Mouse (Mus musculus): Measurements from ENCODE around the gene Glt8d2. TPM values are rescaled to one million over a fixed set of nuclear protein-coding genes. Genes with fewer than 3 reads are reported as not detected.
A peak's percentile ranks its signal among the peaks of the same experiment; 100 is the strongest.
"Not testable (repeated sequence)": the region's sequence is repeated elsewhere in the genome, so short reads cannot be mapped to it uniquely, and the experiment has no call there.

Gene Glt8d2
- total RNA-seq, 2 experiments from 2014 or later = 5.4 to 6.3 TPM

GRCm38 (mm10) chr10:82652625-82653024 is 37.8 kb downstream of the Glt8d2 start:
- no peak for DNase-seq
- intact Hi-C loops (cut with DNase I; ENCODE audit: low total_unique reads) = no loop called here

DNA sequence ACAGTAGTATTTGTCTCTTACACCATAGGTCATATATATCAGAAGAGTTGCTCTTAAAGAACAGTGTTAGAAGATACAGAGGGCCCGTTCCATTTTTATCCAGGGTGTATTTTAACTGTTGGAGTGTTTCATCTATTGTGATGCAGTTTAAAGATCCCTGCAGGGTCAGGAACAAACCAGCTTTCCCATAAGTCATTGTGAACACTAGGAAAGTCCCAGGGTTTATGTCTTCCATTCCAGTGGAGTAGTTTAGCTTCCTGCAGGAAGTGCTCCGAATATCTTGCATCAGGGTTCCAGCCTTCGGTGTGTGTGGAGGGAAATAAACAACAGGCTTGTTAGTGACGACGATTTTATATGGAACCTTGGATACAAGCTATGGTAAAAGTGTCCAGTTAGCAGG is 39.2 kb downstream of the Glt8d2 start:
- DNase-seq = no peak
- intact Hi-C loops (cut with DNase I; ENCODE audit: low total_unique reads) = no loop called here

GRCm38 (mm10) chr10:82647205-82647811 is 43.1 kb downstream of the Glt8d2 start:
- intact Hi-C loops (cut with DNase I; ENCODE audit: low total_unique reads) = no loop called here
- DNase-seq = no peak

DNA sequence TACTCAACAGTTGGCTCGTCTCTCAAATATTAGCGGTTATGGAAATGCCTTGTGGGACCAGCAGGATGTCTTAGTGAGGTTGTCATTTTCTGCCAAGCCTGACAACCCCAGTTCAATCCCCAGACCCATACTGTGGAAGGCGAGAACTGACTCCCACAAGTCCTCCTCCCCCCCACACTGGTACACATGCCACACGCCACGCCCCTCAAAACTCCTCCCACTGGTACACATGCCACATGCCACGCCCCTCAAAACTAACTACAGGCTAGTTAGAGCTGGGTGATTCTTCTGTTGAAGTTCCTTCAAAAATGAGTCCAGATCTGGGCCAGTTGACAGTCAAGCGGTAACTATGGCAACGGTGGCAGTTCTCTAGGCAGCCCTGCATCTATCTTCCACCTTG is 44.4 kb downstream of the Glt8d2 start:
- intact Hi-C loops (cut with DNase I; ENCODE audit: low total_unique reads) = no loop called here

GRCm38 (mm10) chr10:82641481-82641880 is 49.0 kb downstream of the Glt8d2 start:
- DNase-seq = no peak
- intact Hi-C loops (cut with DNase I; ENCODE audit: low total_unique reads) = no loop called here

More for the DNA sequence above, 44.4 kb downstream of the Glt8d2 start:
- DNase-seq = no peak

DNA sequence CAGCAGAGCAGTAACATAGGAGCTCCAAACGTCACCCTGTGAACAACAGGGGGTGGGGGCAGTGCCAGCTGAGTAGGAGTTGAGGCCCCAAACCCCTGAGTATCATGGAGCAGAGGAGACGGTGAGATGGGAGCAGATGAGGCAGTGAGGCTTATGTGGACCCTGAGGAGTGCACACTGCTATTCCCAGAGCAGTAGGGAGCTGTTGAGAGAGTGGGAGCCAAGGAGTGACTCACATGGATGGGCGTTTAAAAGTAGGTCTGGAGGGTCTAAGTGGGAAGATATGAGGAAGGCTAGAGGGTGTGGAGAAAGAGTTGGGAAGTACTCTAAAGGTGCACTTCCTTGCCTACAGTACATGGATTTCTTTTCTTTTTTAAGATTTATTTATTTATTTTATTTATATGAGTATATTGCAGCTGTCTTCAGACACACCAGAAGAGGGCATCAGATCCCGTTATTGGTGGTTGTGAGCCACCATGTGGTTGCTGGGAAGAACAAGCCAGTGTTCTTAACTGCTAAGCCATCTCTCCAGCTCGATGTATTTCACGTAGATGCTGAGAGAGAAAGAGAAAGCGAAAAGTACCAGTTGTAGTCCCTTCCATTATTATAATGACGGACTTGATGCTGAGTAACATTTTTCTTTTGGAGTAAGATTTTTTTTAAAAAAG is 51.3 kb downstream of the Glt8d2 start:
- intact Hi-C loops (cut with DNase I; ENCODE audit: low total_unique reads) = no loop called here
- DNase-seq = no peak

DNA sequence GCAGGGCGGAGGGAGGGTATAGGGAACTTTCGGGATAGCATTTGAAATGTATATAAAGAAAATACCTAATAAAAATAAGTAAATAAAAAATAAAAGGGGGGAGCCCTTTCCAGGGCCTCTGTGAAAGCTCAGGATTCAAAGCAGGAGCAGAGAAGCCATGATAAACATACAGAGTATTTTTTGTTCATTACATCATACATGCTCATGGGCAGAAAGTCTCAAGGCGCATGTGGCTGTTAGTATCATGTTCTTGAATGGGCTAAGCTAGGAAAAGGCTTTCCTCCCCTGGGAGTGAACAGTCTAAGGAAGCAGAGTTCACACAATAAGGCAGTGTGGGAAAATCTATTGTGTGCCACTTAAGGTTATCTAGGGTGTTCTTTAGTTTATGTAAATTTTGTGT is 54.1 kb downstream of the Glt8d2 start:
- intact Hi-C loops (cut with DNase I; ENCODE audit: low total_unique reads) = no loop called here
- no peak for DNase-seq

GRCm38 (mm10) chr10:82634348-82634747 is 56.1 kb downstream of the Glt8d2 start:
- intact Hi-C loops (cut with DNase I; ENCODE audit: low total_unique reads) = no loop called here
- no peak for DNase-seq

DNA sequence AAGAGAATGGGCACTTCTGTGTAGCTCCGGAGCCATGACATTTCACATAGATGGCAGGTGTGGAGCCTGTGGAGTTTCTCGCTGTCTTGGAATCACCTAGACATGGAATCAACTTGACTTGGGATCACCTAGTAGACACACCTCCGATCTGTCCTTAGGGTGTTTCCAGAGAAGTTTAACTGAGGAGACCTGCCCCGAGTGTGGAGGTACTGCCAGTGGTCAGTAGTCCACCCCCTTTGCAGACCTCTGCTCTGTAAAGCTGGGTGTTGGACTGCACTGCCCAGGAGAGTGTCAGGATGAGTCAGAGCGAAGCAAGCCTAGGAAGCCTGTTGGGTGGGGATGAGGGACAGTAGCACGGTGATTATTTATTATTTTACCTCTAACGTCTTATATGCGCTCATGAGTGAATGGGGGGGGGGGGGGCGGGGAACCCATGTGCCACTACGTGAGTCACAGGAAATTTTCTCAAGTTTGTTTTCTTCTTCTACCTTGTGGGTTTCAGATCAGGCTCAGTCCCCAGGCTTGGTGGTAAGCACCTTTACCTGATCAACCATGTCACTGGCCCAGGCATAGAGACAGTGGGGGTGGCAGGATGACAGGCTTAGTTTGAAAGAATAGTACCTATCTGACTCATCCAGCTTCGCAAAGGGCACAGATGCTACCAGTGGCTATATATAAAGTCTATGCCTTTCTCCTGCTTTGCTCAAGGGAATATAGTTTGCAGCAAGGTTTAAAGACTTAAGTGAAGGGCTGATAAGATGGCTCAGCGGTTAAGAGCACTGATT is 57.8 kb downstream of the Glt8d2 start:
- intact Hi-C loops (cut with DNase I; ENCODE audit: low total_unique reads) = no loop called here
- DNase-seq = no peak

- intact Hi-C loops (cut with DNase I; ENCODE audit: low total_unique reads) = no loop called here
- DNase-seq = no peak
Observed at GRCm38 (mm10) chr10:82631133-82631532, 59.3 kb downstream of the Glt8d2 start.

GRCm38 (mm10) chr10:82630497-82630896 is 60.0 kb downstream of the Glt8d2 start:
- DNase-seq = no peak
- intact Hi-C loops (cut with DNase I; ENCODE audit: low total_unique reads) = no loop called here

GRCm38 (mm10) chr10:82629586-82630255 is 60.7 kb downstream of the Glt8d2 start, which contains the start of gene Tdg:
Gene Tdg (plus strand): TSS chr10:82629828.
- intact Hi-C loops (cut with DNase I; ENCODE audit: low total_unique reads) = not testable (repeated sequence)
- DNase-seq = peak; percentile 93

GRCm38 (mm10) chr10:82629111-82629585 is 61.3 kb downstream of the Glt8d2 start:
- DNase-seq = no peak
- intact Hi-C loops (cut with DNase I; ENCODE audit: low total_unique reads) = no loop called here

- DNase-seq; intact Hi-C loops (cut with DNase I; ENCODE audit: low total_unique reads): not testable (repeated sequence)
Observed at GRCm38 (mm10) chr10:82623553-82623932, 66.9 kb downstream of the Glt8d2 start.

- peak; percentile 89 for DNase-seq
- intact Hi-C loops (cut with DNase I; ENCODE audit: low total_unique reads) = no loop called here
Observed at GRCm38 (mm10) chr10:82622671-82623552, 67.5 kb downstream of the Glt8d2 start, which contains the start of gene 1190007I07Rik. Gene 1190007I07Rik (minus strand): TSS chr10:82623228.

- intact Hi-C loops (cut with DNase I; ENCODE audit: low total_unique reads) = no loop called here
- no peak for DNase-seq
Observed at GRCm38 (mm10) chr10:82622235-82622634, 68.2 kb downstream of the Glt8d2 start.
